Mouse (Mus musculus): ENCODE results near the gene Nr2f1.

DNA sequence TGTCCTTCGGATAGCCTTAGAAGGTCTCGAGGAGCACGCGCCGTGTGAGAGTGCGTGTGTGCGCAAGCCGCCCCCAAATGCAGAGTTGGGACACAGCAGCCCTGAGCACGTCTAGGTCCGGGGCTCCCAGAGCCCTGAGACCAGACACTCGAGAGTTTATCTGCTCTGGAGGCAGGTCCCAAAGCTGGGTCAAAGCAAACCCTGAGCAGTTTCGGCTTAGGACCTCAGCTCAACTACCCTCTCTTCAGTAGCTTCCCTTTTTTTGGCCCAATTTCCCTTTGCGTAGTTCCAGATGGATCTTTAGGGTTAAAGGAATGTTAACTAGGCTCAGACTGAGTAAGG is 11.2 kb upstream of the Nr2f1 start:
- TF ChIP-seq POLR2A (IDR thresholded peaks at IDR 0.05; ENCODE audit: borderline replicate concordance, insufficient read depth, low read length): no peak
- no peak for TF ChIP-seq CTCF (IDR thresholded peaks at IDR 0.05; ENCODE audit: borderline replicate concordance, insufficient read depth, low read depth, low read length)

Data from cerebellum, adult 2 months (tissue).